Mouse (Mus musculus) 3T3-L1 (cell line): Measurements from ENCODE around the gene Cacna1d.

Experiments
- DNase-seq: peaks from one replicate; pipeline ENCODE4 v3.0.0-alpha.2; 2015; ENCODE audit warnings: low read depth, low spot score

Gene Cacna1d

GRCm38 (mm10) chr14:30217124-30217523 lies 274.1 kb downstream of the Cacna1d start:
- DNase-seq: peak; percentile 1

- no peak for DNase-seq
Measured at GRCm38 (mm10) chr14:30208156-30208555, 283.1 kb downstream of the Cacna1d start.

GRCm38 (mm10) chr14:30205821-30206220 lies 285.4 kb downstream of the Cacna1d start:
- no peak for DNase-seq

DNA sequence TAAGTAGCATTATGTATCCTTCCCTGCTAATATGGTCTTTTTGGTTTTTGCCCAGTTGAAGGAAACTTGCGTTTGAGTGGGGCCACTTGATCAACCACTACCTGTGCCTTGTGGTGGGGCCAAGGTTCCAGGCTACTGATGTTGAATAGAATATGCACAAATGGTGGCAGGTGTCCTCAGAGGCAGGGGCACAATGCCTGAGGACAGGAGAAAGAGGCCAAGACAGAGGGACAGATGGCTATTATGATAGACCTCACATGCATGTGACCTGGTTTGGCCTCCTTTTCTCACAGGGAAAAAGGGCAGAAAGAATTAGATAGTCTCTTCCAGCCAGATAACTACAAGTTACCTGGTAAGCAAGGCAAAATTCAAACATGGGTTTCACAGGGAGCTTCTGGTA lies 286.7 kb downstream of the Cacna1d start:
- DNase-seq: no peak

GRCm38 (mm10) chr14:30200310-30200709 lies 290.9 kb downstream of the Cacna1d start:
- DNase-seq: no peak

DNA sequence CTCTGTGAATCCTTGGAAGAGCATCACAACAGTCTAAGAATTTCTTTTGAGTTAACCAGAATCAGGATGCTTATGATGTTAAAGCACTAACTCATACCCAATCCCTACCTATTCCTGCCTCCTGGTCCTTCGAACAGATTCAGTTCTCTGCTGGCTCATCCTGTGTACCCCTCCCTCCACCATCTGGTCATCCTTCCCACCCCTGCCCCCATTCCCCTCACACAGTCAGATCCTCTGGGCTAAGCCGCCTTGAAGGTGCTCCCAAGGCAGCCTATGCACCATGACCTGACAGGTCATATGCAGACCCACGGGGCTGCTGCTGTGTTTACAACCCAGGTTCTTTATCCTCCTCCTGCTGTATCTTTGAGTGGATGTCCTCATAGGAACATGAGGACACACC lies 292.4 kb downstream of the Cacna1d start:
- DNase-seq: no peak

DNA sequence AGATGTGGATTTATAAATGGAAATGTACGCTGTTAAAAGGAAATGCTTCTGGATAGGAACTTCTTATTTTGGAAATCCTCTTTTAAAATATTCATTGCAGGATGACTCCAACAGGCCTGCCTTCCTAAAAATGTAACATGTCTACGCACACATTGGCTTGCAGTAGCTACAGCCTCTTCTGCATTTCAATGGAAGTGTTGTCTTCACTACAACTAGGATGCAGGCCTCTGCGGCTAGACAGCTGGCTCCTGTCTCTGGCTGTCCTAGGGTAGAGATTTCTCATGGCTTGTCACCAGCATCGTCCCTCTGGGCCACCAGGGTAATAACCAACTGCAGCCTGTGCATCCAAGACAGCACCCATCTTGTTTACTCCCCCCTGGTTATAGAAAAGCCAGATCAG lies 293.1 kb downstream of the Cacna1d start:
- no peak for DNase-seq

DNA sequence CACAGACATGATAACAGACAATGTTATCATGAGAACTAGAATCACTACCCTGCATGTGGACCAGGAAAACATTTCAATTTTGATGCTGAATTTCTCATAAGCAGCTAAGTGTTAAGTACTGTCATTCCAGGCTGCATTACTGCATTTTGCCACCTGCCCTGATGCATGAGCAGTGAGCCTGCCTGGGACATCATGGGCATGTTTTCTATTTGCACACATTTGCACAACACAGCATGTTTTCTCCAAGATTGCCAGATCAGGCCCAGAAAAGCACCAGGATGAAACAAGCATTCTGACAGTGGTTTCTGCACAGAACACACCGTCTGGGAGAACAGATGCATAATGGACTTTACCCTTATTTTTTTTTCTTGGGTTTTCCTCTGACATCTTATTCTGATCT lies 294.3 kb downstream of the Cacna1d start:
- DNase-seq: no peak

- peak; percentile 1 for DNase-seq
Measured at GRCm38 (mm10) chr14:30196235-30196634, 295.0 kb downstream of the Cacna1d start.

GRCm38 (mm10) chr14:30190308-30190971 lies 300.8 kb downstream of the Cacna1d start:
- no peak for DNase-seq

DNA sequence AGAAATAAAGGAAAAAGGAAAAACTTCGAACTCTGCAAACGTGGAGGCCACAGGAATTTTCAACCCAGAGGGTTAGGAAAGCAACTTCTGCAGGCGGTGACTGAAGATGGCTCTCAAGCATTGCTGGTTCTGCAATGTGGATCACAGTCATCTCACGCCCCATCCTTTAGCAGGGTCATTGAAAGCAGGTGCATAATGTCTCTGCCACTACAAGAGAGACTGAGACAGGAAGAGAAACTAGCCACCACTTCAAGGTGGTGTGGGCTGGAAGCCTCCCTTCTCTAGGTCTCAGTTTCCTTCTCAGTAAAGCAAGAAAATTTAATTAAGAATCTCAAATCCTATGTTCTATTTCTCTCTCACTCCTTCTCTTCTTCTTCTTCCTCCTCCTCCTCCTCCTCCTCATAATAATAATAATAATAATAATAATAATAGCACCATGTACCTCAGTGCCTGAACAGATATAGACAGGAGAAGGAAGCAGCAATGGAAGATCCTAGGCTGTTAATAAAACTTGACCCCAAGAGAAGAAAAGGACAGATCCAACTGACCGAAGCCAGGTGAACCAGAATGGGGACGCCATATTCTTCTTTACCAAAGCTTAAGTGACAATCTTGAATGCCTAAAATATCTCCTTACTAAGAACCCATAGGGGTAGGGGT lies 305.5 kb downstream of the Cacna1d start:
- DNase-seq: no peak

DNA sequence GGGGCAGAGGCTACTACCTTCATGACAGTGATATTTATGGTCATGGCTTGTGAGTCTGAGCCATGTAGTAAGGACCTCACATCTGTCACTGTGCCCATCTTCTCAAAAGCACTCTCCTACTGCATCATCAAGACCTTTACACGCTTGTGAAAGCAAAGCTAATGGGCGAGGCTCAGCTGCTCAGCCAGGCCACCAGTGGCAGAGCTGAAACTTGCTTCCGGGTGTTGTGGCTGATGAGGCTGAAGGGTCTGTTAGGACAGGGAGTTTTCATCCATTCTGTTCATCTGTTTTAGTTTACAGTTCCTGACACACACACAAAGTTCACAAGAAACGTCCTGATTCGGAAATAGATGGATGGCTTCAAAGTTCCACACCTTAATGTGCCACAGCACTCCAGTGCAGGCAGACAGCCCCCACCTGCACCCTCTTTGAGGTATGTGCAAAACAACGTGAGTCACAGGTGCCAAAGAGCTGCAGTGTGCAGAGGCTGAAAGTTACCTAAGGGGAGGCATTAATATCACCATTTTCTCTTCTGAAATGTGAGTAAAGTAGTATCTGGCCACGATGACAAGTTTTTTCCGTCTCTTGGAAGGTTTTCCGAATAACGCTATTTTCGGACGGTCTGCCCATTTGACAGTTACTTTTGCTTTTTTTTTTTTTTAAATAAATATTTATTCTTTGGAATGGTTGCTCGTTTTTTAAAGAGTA lies 306.7 kb downstream of the Cacna1d start:
- no peak for DNase-seq

GRCm38 (mm10) chr14:30184013-30184412 lies 307.2 kb downstream of the Cacna1d start:
- DNase-seq: no peak

DNA sequence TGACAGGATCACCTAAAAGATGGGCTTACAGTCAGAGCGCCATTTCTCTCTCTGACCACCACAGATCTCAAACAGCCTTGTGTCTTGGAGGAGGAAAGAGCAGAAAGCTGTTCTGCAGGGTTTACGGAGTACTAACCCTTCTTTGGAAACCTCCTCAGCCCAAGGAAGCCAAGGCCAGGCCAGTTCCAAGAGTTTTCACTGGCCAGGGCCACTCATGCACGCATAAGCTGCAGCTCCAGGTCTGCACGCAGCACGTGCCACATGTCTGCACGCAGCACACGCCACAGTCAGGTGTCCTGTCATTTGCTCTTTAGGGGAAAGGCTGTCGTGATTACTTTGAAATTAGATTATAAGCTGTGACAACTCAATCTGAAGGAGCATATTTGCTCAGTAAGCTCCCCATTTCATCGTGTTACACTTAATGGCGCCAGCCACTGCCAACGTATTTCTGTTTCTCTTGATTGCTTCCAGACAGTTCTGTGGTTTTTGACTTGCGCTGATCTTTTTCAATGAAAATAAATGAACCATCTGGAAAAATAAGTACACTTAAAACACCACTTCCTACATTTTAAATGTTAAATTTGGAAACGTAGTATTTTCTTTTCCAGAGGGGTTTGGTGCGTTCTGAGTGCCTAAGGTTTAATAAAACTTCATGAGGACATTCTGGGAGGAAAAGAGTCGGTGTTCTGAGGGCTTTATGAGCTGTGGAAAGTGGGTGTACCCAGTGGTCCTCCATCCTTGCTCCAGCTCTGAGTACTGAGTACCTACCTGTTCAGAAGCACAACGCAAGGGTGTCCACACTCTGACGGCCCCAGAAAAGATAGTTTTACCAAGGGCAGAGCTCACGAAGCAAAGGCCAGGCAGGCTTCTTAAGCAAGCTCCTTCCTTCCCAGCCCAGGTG lies 308.4 kb downstream of the Cacna1d start:
- DNase-seq: no peak

- DNase-seq: no peak
Measured at GRCm38 (mm10) chr14:30178306-30178705, 312.9 kb downstream of the Cacna1d start.

DNA sequence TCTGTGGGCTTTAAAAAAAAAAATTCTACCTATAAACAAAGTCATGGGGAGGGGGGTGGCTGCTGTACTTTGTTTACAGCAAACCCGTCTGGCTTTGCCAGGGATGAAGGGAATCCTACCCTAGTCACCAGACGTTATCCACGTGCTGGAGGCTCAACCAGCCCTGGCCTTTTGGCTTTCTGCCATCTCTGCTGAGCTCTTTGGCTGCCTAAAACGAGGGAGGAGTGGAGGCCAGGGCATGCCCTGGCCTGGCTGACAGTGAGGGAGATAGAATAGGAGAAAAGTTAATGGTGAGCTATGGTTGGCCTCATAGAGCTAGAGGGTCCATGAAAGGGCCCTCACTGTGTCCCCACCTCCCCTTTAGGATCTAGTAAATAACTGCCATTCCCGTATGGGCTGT lies 313.4 kb downstream of the Cacna1d start:
- DNase-seq: no peak

- no peak for DNase-seq
Measured at GRCm38 (mm10) chr14:30175362-30175761, 315.9 kb downstream of the Cacna1d start.

DNA sequence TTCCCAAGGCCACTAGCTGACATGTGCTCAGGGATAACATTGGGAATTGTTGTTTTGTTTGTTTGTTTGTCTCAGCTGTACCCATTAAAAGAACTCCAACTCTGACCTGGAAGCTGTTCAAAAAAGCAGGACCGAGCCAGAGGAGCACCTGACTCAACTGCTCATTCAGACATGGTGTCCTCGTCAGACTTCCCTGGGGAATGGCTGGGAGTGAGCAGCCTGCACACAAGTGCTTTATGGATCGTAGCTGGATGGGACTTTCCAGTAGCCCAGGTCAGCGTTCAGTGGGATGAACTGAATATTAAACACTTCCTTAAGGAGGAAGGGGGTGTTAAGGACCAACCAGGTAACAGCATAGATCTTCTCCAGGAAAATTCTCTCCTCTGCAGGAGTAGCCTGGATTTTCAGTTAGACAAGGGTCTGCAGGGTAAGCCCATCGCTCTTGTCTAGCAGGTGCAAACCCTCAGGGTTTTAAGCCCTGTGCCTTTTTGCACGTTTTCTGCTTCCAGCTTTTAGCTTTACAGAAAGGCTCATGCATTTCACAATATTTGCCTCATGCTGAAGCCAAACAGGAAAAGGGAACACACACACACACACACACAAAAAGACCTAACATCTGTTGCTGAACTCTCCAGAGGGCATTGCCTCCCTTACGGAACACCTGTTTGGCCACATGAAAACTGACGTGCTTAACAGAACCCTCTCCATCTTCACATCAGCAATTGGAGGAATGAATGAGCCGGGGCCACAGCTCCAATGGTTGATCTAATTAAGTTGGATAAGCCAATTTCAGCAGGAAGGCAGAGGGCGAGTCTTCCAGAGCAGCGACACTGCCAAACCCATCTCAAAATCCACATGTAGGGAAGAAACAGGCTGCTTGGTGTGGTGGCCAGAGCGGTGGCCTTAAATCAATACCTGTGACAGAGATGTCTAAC lies 318.2 kb downstream of the Cacna1d start:
- no peak for DNase-seq

GRCm38 (mm10) chr14:30171593-30171992 lies 319.7 kb downstream of the Cacna1d start:
- DNase-seq: no peak

DNA sequence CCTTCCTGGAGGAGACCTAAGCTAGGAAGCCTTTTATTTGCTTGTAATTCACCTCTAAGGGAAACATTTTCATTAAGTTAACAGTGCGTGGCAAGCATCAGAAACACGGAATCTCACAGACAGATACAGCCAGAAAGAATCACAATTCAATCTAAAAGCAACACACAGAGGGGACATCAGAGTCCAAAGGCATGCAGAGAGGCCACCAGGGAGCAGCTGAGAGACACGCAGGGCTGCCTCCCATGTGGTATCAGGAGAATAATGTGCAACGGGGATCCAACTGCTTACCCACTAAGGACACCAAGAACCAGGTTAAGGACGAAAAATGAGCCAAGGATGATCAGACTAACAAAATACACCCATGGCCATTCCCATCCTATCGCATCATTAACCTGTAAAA lies 320.2 kb downstream of the Cacna1d start:
- no peak for DNase-seq

DNA sequence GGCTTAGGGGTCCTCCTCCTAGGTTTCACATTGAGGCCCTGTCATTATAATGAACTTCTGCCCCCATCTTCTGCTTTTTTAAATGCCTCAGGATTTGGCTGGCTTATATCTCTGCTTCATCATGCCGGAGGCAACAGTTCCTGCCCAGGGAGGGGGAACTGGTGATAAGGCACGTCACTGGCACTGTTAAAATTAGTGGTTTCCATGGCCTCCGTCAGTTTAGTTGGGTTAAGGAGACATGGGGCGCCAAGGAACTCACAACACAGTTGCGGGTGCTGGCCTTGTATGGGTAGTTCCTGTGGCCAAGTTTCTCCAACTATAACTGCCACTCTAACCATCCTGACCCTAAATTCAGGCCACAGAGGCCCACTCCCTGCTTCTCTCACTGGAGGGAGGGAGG lies 321.8 kb downstream of the Cacna1d start:
- DNase-seq: no peak
